ENCODE assay signal across 16 mouse cellular contexts in the genomic region with DNA sequence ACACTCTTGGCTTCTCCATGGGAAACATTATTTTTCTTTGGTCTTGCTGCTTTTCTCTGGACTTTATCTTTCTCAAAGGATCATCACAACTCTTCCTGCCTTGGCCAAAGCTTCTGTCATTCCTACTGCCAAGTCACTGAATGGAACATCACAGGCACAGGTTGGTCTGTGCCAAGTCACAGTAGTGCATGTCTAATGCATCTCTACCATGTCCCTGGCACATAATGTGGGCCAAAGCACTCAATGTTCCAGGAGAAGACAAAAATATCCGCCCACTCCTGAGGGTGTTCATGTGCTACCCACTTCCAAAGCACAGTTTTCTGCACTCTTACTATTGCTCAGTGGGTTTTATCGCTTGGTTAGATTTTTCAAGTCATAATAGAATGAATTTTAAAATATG.
DNase-seq lines count a peak whose midpoint lies in the region; ATAC-seq lines count a peak whose summit lies in the region.
"Had no signal": no experiment of that assay in that cellular context is flagged by ENCODE, and none has a peak within 500 bp of the region (broad histone marks: within the 10 kb centered on the region; RNA-seq: fewer than 3 reads in every experiment).

No protein-coding gene starts in this region.

- intact Hi-C loops in left cerebral cortex, postnatal 36 days (cut with DNase I): no loop called here

- ATAC-seq in frontal cortex, adult (ENCODE audit: low TSS enrichment): peak; percentile 99
- ATAC-seq: Patski had no signal

- DNase-seq in frontal cortex, postnatal 14 days (ENCODE audit: low spot score in 2 of 2): no peak
- peak; percentile 37 to 81 for DNase-seq in layer of hippocampus, adult 18-20 months (ENCODE audit: low spot score in 2 of 2)
- DNase-seq in layer of hippocampus, postnatal 10 days (ENCODE audit: low spot score in 2 of 2): no peak
- DNase-seq in cerebellum, postnatal 14 days: peak; percentile 50 to 79
- DNase-seq in left cerebral cortex, postnatal 36 days (ENCODE audit: low spot score in 2 of 2): peak; percentile 17 to 18
- DNase-seq in kidney, postnatal 14 days: no peak
- no peak for DNase-seq in right cerebral cortex, postnatal 10 days (ENCODE audit: low spot score in 2 of 2)
- DNase-seq: B cell, adult 2 months; heart, adult 11 months; heart, postnatal 10 days; kidney, adult 8-10 months; lung, postnatal 14 days; spleen, adult 18-20 months; thymus, postnatal 4 days had no signal

Comparison
In these comparisons a context has a peak if more than half of its experiments do, and no peak if none do; other contexts are left out.
1. DNase-seq: peak in layer of hippocampus, adult 18-20 months (2 of 2), cerebellum, postnatal 14 days (2 of 2) and left cerebral cortex, postnatal 36 days (2 of 2); none in frontal cortex, postnatal 14 days (0 of 2), layer of hippocampus, postnatal 10 days (0 of 2), kidney, postnatal 14 days (single experiment) and right cerebral cortex, postnatal 10 days (0 of 2).